Mouse (Mus musculus) G1E (cell line): ENCODE data around the gene Chka. TPM values are rescaled to one million over a fixed set of nuclear protein-coding genes. Genes with fewer than 3 reads are reported as not detected.

Experiments
- ATAC-seq: 2 replicates; pipeline ENCODE4 v1.8.0; 2016; ENCODE audit warnings: mild to moderate bottlenecking; ENCODE audit not compliant: insufficient number of reproducible peaks, poor library complexity, low FRiP score, severe bottlenecking; ENCODE audit errors: extremely low read depth
- DNase-seq: peaks from one replicate; pipeline ENCODE4 v3.0.0; 2012; ENCODE audit warnings: low spot score
- H3K27me3 ChIP-seq: 2 replicates; pipeline ENCODE4 v1.6.1; 2012; ENCODE audit warnings: mild to moderate bottlenecking, low read length, inconsistent platforms; ENCODE audit not compliant: insufficient read depth
- H3K36me3 ChIP-seq: replicated peaks from 2 replicates; pipeline ENCODE3; 2012; ENCODE audit warnings: mild to moderate bottlenecking, inconsistent platforms
- H3K4me1 ChIP-seq: 2 replicates; pipeline ENCODE4 v1.6.1; 2012; ENCODE audit warnings: low read depth, low read length, inconsistent platforms, mixed read lengths; ENCODE audit not compliant: insufficient read depth
- H3K4me3 ChIP-seq: 2 replicates; pipeline ENCODE4 v1.5.1; 2012; ENCODE audit warnings: low read depth, mild to moderate bottlenecking, inconsistent platforms, low read length, moderate library complexity, mixed read lengths
- H3K9me3 ChIP-seq: replicated peaks from 2 replicates; pipeline ENCODE4 v1.6.1; 2012; ENCODE audit warnings: inconsistent platforms
- CTCF ChIP-seq: IDR thresholded peaks from 2 replicates; pipeline ENCODE4 v1.5.1; 2012; ENCODE audit warnings: low read depth, low read length, inconsistent platforms, mixed read lengths
- GATA1 ChIP-seq: IDR thresholded peaks from 2 replicates; pipeline ENCODE4 v1.6.1; 2012; ENCODE audit warnings: borderline replicate concordance, low read length, inconsistent platforms, mixed read lengths
- GATA2 ChIP-seq: IDR thresholded peaks from 2 replicates; pipeline ENCODE4 v1.6.1; 2012; ENCODE audit warnings: low read depth, low read length, inconsistent platforms, borderline replicate concordance
- POLR2AphosphoS5 ChIP-seq: IDR thresholded peaks from 2 replicates; pipeline ENCODE4 v1.6.1; 2012; ENCODE audit warnings: low read depth, low read length, inconsistent platforms; ENCODE audit not compliant: insufficient replicate concordance
- TAL1 ChIP-seq: conservative IDR thresholded peaks from 2 replicates; pipeline ENCODE4 v1.6.1; 2012; ENCODE audit warnings: low read depth, low read length, inconsistent platforms, mixed read lengths
- polyA plus RNA-seq: library from polyadenylated mRNA; stranded (reverse); fragments of >175 nt; gene quantifications from 2 replicates; pipeline ENCODE4 v1.2.3, GENCODE M21; 2012
- total RNA-seq, 2 experiments: library from RNA; stranded (forward) in 1 of 2; stranded (reverse) in 1 of 2; fragments of 200-1000 nt in 1 of 2; fragments of >200 nt in 1 of 2; fragmentation: Nextera tagmentation in 1 of 2; gene quantifications; 2 replicates each; pipeline ENCODE4 v1.2.3; 2014 to 2017

Gene Chka
- total and polyA plus RNA-seq, 3 experiments: 7.4 to 31.7 (median 26.7) TPM

GRCm38 (mm10) chr19:3838931-3839330 is 12.6 kb upstream of the Chka start:
- peaks cover 11% of the 10 kb centered on the region for H3K4me1 ChIP-seq
- DNase-seq (no peak), ATAC-seq (no peak)
- no peak for TF ChIP-seq POLR2AphosphoS5
- TF ChIP-seq TAL1: no peak
- TF ChIP-seq CTCF: no peak
- TF ChIP-seq GATA2: no peak
- no peaks in the 10 kb centered on the region for H3K9me3 ChIP-seq
- H3K4me3 ChIP-seq: no peak overlapping the region
- H3K36me3 ChIP-seq: no peaks in the 10 kb centered on the region
- H3K27me3 ChIP-seq: peaks cover 14% of the 10 kb centered on the region

GRCm38 (mm10) chr19:3839686-3840085 is 11.9 kb upstream of the Chka start:
- H3K4me1 ChIP-seq: peaks cover 11% of the 10 kb centered on the region
- H3K4me3 ChIP-seq: no peak overlapping the region
- H3K9me3 ChIP-seq: no peaks in the 10 kb centered on the region
- ATAC-seq (no peak), DNase-seq (no peak)
- TF ChIP-seq POLR2AphosphoS5 (no peak), CTCF (no peak), GATA1 (no peak), TAL1 (no peak), GATA2 (no peak)
- no peaks in the 10 kb centered on the region for H3K36me3 ChIP-seq
- H3K27me3 ChIP-seq: peaks cover 14% of the 10 kb centered on the region

- no peak for TF ChIP-seq TAL1
- no peak for TF ChIP-seq GATA2
- TF ChIP-seq POLR2AphosphoS5: no peak
- no peak for TF ChIP-seq GATA1
- no peak for TF ChIP-seq CTCF
- no peak for DNase-seq
These were observed 11.3 kb upstream of the Chka start for GRCm38 (mm10) chr19:3840214-3840651.

GRCm38 (mm10) chr19:3840685-3841084 is 10.9 kb upstream of the Chka start:
- Histone ChIP-seq H3K9me3 (no peaks in the 10 kb centered on the region), H3K36me3 (no peaks in the 10 kb centered on the region), H3K27me3 (peaks cover 16% of the 10 kb centered on the region), H3K4me3 (no peak overlapping the region), H3K4me1 (peaks cover 4% of the 10 kb centered on the region; the same call in 1 of the 2 replicates)
- TF ChIP-seq GATA1: no peak
- TF ChIP-seq GATA2: no peak
- TF ChIP-seq TAL1: no peak
- no peak for TF ChIP-seq CTCF
- no peak for TF ChIP-seq POLR2AphosphoS5
- ATAC-seq (no peak), DNase-seq (no peak)

More at GRCm38 (mm10) chr19:3840214-3840651, 11.3 kb upstream of the Chka start:
- peaks cover 6% of the 10 kb centered on the region for H3K4me1 ChIP-seq
- H3K36me3 ChIP-seq: no peaks in the 10 kb centered on the region
- H3K27me3 ChIP-seq: peaks cover 14% of the 10 kb centered on the region
- no peaks in the 10 kb centered on the region for H3K9me3 ChIP-seq
- ATAC-seq: no peak
- no peak overlapping the region for H3K4me3 ChIP-seq

GRCm38 (mm10) chr19:3842359-3843148 is 9.0 kb upstream of the Chka start:
- DNase-seq: no peak
- Histone ChIP-seq H3K4me1 (no peaks in the 10 kb centered on the region), H3K27me3 (peaks cover 16% of the 10 kb centered on the region), H3K9me3 (no peaks in the 10 kb centered on the region), H3K4me3 (no peak overlapping the region), H3K36me3 (no peaks in the 10 kb centered on the region)
- ATAC-seq: no peak
- TF ChIP-seq TAL1: no peak
- no peak for TF ChIP-seq CTCF
- TF ChIP-seq GATA1: no peak
- TF ChIP-seq GATA2: no peak
- no peak for TF ChIP-seq POLR2AphosphoS5

- no peak for TF ChIP-seq GATA2
- TF ChIP-seq POLR2AphosphoS5: no peak
- TF ChIP-seq GATA1: no peak
- TF ChIP-seq CTCF: no peak
- DNase-seq (no peak), ATAC-seq (no peak)
- no peak overlapping the region for H3K4me3 ChIP-seq
- no peaks in the 10 kb centered on the region for H3K9me3 ChIP-seq
- H3K4me1 ChIP-seq: no peaks in the 10 kb centered on the region
- H3K27me3 ChIP-seq: peaks cover 16% of the 10 kb centered on the region
- no peaks in the 10 kb centered on the region for H3K36me3 ChIP-seq
These were observed 7.9 kb upstream of the Chka start for GRCm38 (mm10) chr19:3843629-3844028.
